Mouse (Mus musculus) left cerebral cortex, adult 2 months (tissue): ENCODE data around the gene Cux2. TPM values are rescaled to one million over a fixed set of nuclear protein-coding genes. Genes with fewer than 3 reads are reported as not detected.

Experiments
- DNase-seq, 2 experiments: peaks; one replicate each; pipeline ENCODE4 v3.0.0; 2021 to 2022; ENCODE audit warnings: low spot score in 2 of 2, mixed read lengths in 1 of 2; ENCODE audit errors: extremely low spot score in 1 of 2
- H3K27ac ChIP-seq: fragments of 200-600 bp; 2 replicates; pipeline ENCODE4 v1.8.1; 2022
- H3K4me3 ChIP-seq: fragments of 200-600 bp; 2 replicates; pipeline ENCODE4 v1.8.1; 2022
- CTCF ChIP-seq: fragments of 200-600 bp; IDR thresholded peaks from 2 replicates; pipeline ENCODE4 v1.8.1; 2022; ENCODE audit warnings: antibody characterized with exemption, mild to moderate bottlenecking, moderate library complexity
- intact Hi-C: fragments of 180-260 bp; cut with DNase I; formaldehyde crosslinking; loops from one replicate; pipeline ENCODE4 v1.15.1; 2025
- total RNA-seq, 2 experiments: library from RNA; stranded (reverse); gene quantifications; 2 replicates each; pipeline ENCODE4 v1.2.3; 2021

Cux2 gene
- total RNA-seq, 2 experiments from 2014 or later = 194 to 215 TPM

GRCm38 (mm10) chr5:122032471-122033166 lies 17.3 kb downstream of the Cux2 start:
- no peak overlapping the region for H3K4me3 ChIP-seq
- H3K27ac ChIP-seq = no peak overlapping the region
- intact Hi-C loops = no loop called here
- no peak for DNase-seq
- TF ChIP-seq CTCF = no peak

GRCm38 (mm10) chr5:122031146-122031545 lies 18.8 kb downstream of the Cux2 start:
- Histone ChIP-seq H3K27ac (no peak overlapping the region), H3K4me3 (no peak overlapping the region)
- DNase-seq = no peak
- no peak for TF ChIP-seq CTCF
- intact Hi-C loops = no loop called here

GRCm38 (mm10) chr5:122030640-122031039 lies 19.3 kb downstream of the Cux2 start:
- no peak for TF ChIP-seq CTCF
- no peak for DNase-seq
- H3K4me3 ChIP-seq = no peak overlapping the region
- no peak overlapping the region for H3K27ac ChIP-seq
- intact Hi-C loops = no loop called here

- Histone ChIP-seq H3K27ac (no peak overlapping the region), H3K4me3 (no peak overlapping the region)
- intact Hi-C loops = no loop called here
Observed at GRCm38 (mm10) chr5:122026771-122027170, 23.1 kb downstream of the Cux2 start.

GRCm38 (mm10) chr5:122026284-122026683 lies 23.6 kb downstream of the Cux2 start:
- TF ChIP-seq CTCF = no peak
- Histone ChIP-seq H3K4me3 (no peak overlapping the region), H3K27ac (no peak overlapping the region)
- no peak for DNase-seq
- intact Hi-C loops = no loop called here

More at GRCm38 (mm10) chr5:122026771-122027170, 23.1 kb downstream of the Cux2 start:
- no peak for TF ChIP-seq CTCF
- no peak for DNase-seq

GRCm38 (mm10) chr5:122025117-122025516 lies 24.8 kb downstream of the Cux2 start:
- Histone ChIP-seq H3K27ac (no peak overlapping the region), H3K4me3 (no peak overlapping the region)
- intact Hi-C loops = no loop called here
- TF ChIP-seq CTCF = no peak
- DNase-seq = no peak

DNA sequence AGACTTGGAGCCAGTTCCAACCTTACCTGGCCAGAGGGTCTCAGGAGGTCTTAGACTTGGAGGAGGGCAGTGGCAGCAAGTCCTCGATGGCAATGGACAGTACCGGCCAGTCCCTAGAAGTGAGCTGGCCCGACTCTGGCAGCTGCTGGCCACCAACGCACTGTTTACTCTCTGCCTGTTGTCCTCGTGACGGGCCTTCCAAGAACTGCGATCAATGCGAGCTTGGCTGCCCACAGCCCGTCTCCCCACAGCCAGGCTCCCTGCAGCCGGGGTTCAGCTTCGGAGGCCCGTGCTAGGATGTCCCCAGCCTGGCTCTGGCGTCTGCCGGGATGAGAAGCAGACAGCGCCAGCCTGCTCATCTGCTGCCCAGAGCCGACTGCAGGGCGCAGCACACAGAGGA lies 30.6 kb downstream of the Cux2 start:
- intact Hi-C loops = no loop called here
- no peak for TF ChIP-seq CTCF
- DNase-seq = no peak

DNA sequence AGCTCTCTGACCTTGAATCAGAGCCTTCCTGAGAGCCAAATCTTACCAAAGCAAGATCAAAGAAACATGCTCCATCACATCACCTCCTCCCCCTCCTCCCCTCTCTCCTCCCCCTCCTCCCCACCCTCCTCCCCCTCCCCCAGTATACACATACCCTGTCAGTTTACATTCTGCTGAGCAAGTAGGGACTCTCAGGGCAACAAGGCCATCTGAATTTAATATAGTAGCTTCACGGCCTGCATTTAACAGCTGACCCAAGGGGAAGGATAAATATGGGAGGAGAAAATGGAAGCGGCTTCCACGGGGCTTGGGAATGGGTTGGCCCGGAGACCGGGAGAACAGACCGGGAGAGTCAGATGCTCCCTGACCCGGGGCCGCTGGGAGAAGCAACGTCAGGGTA lies 32.1 kb downstream of the Cux2 start:
- H3K27ac ChIP-seq = no peak overlapping the region
- no peak for TF ChIP-seq CTCF
- intact Hi-C loops = no loop called here

More for the DNA sequence above, 30.6 kb downstream of the Cux2 start:
- H3K4me3 ChIP-seq = no peak overlapping the region
- H3K27ac ChIP-seq = no peak overlapping the region

DNA sequence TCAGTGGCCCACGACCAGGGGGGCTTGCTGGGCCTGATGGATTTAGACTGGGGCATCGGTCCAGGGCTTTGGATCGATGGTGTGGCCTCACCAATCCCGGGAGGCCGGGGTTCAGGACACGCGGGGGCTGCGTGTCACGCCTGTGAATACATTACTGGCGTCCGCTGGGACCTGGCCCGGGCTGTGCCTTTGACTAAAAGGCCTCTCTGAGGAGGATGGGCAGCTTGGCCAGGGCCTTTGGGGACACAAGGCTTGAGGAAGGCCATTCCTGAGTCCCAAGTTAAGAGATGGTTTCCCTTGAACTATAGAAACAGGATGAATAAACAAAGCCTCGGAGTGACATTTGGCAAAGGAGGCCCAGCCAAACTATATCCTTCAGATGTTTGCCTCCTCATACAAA lies 32.6 kb downstream of the Cux2 start:
- intact Hi-C loops = no loop called here
- no peak for DNase-seq
- TF ChIP-seq CTCF = no peak
- no peak overlapping the region for H3K27ac ChIP-seq
- H3K4me3 ChIP-seq = no peak overlapping the region

More for the DNA sequence above, 32.1 kb downstream of the Cux2 start:
- no peak for DNase-seq
- no peak overlapping the region for H3K4me3 ChIP-seq

DNA sequence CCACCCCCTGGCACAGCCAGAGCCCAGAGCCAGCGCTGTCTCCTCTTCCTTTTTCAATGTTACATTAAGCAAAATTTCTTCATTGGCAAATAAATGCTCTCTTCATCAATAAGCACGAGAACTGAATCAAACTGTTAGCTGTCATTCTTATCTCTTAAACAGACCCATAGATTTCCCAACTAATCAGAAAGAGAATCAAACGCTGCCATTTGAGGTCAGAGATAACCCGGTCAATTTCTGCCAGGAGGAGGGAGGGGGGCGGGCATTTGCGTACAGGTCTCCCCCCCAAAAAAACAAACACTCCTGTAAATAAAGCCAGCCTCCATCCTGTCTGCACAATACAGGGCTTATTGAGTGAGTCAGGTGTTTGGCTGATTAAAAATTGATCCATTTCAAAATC lies 33.2 kb downstream of the Cux2 start:
- TF ChIP-seq CTCF = no peak
- Histone ChIP-seq H3K4me3 (no peak overlapping the region), H3K27ac (no peak overlapping the region)
- intact Hi-C loops = no loop called here
- DNase-seq = no peak

DNA sequence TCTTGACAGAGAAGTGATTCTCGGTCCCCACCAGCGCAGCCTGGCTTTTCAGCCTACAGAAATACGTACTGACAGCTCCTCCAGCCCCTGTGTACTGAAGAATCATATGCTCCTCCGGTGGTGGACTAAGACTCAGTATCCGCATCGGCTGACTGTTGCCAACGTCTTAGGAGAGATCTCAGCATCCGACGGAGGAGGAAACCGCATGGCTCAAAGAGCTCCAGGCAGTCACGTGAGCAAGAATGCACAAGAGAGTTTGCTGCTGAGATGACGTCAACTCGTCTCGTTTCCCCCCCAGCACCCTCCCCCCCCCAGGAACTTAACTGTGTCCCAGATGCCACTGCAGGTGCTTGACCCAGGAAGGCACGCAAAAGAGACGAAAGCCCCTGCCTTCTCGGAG lies 34.8 kb downstream of the Cux2 start:
- DNase-seq = no peak

DNA sequence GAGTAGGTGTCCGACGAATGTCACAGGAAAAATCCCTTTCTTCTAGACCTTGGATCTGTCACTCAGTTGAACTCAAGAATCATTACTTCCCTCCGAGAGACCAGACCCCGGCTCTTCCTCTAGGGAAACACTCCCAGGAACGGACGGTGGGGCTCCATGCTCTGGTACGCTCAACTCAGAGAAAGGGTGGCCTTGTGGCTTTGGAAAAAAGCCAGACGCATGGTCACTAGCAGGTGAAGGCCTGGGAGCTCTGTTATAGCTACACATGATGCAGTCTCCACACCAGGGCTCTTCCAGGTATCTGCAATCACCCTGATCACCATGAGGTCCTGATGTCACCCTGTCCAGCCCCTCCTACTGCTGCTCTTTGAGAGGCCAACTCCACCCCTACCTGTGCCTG lies 35.2 kb downstream of the Cux2 start:
- H3K4me3 ChIP-seq = no peak overlapping the region
- intact Hi-C loops = no loop called here

More for the DNA sequence above, 34.8 kb downstream of the Cux2 start:
- no peak for TF ChIP-seq CTCF
- H3K27ac ChIP-seq = no peak overlapping the region
- no peak overlapping the region for H3K4me3 ChIP-seq
- intact Hi-C loops = no loop called here

DNA sequence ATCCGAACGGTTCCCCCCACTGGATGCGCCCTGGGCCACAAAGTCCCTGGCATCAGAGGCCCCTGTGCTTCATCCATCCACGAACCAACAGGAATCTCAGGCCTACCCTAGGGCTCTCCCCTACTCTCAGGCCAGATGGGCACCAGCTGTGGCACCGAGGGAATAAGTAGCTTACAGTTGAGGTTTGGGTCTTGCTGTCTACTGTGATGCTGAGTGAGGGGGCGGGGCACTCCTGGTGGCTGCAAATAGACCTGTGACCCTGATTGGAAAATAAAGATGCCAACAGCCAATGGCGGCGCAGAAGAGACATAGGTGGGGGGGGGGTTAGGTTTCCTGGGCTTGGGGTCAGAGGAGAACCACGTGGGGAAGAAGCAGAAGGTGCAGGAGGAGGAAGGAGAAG lies 38.6 kb downstream of the Cux2 start:
- DNase-seq = no peak
- intact Hi-C loops = no loop called here
- H3K4me3 ChIP-seq = no peak overlapping the region
- TF ChIP-seq CTCF = no peak
- H3K27ac ChIP-seq = no peak overlapping the region

More for the DNA sequence above, 35.2 kb downstream of the Cux2 start:
- no peak overlapping the region for H3K27ac ChIP-seq
- no peak for DNase-seq
- no peak for TF ChIP-seq CTCF
